18 mouse cellular contexts compared by ENCODE assay signal in the genomic region with DNA sequence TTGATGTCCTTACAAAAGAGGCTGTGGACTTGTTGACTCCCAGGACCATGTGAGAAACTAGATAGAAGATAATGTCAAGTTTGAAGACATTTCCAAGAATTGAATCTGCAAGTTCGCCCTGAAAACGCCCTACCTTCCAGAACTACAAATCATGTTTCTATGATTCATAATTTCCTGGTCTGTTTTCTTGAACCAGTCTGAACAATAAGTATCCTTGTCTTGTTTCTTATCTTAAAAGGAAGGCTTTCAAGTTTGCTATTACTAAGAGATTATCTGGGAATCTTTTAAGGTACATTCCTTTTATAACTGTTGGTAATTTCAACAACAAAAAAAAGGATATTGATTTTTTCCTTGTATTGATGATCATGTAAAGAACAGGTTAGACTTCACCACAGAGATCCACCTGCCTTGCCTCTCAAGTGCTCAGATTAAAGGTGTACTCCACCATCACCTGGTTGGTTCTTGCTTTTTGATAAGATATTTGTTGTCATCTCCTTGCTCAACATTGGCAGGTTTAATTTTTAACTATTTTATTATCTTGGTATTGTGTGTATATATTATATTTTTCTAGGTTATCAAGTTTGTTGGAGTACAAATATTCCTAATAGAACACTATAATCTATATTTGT.
"Had no signal": no experiment of that assay in that cellular context is flagged by ENCODE, and none has a peak within 500 bp of the region (broad histone marks: within the 10 kb centered on the region; RNA-seq: fewer than 3 reads in every experiment).

No protein-coding gene starts in this region.

- H3K36me3 ChIP-seq: liver, embryonic 13.5 days; neural tube, embryonic 12.5 days; neural tube, embryonic 15.5 days; stomach, embryonic 15.5 days had no signal

- DNase-seq: kidney, postnatal 36 days; layer of hippocampus, postnatal 36 days; liver, embryonic 13.5 days; lung, adult 2 months; lung, postnatal 14 days; lung, postnatal 4 days; midbrain, embryonic 14.5 days; retina, postnatal 1 day; right cerebral cortex, postnatal 25 days; spleen, adult 18-20 months; thymus, adult 18-20 months; thymus, postnatal 36 days had no signal

- H3K27ac ChIP-seq: kidney, postnatal 0 days; left cerebral cortex, adult 2 months; liver, embryonic 13.5 days; neural tube, embryonic 12.5 days; neural tube, embryonic 15.5 days; stomach, embryonic 15.5 days had no signal

- H3K9ac ChIP-seq: liver, embryonic 13.5 days; neural tube, embryonic 12.5 days; neural tube, embryonic 15.5 days; stomach, embryonic 15.5 days had no signal

- H3K4me2 ChIP-seq: liver, embryonic 13.5 days; midbrain, embryonic 11.5 days; neural tube, embryonic 12.5 days; neural tube, embryonic 15.5 days; stomach, embryonic 15.5 days had no signal

- H3K27me3 ChIP-seq: liver, embryonic 13.5 days; neural tube, embryonic 12.5 days; neural tube, embryonic 15.5 days; stomach, embryonic 15.5 days had no signal

- H3K4me3 ChIP-seq: left cerebral cortex, adult 2 months; liver, embryonic 13.5 days; neural tube, embryonic 12.5 days; neural tube, embryonic 15.5 days; stomach, embryonic 15.5 days had no signal

- H3K9me3 ChIP-seq: liver, embryonic 13.5 days; neural tube, embryonic 12.5 days; neural tube, embryonic 15.5 days; stomach, embryonic 15.5 days had no signal

- H3K4me1 ChIP-seq: liver, embryonic 13.5 days; neural tube, embryonic 12.5 days; neural tube, embryonic 15.5 days; stomach, embryonic 15.5 days had no signal
